Mouse (Mus musculus) splenic B cell, adult 2 months (primary cell): ENCODE data around the gene Prkcz.
A peak's percentile ranks its signal among the peaks of the same experiment; 100 is the strongest.

Experiments used
- DNase-seq: peaks from one replicate; pipeline ENCODE4 v3.0.0-alpha.2; 2011; ENCODE audit warnings: low read depth, low spot score
- H3K27me3 ChIP-seq: 2 replicates; pipeline ENCODE4 v1.6.1; 2012; ENCODE audit warnings: mild to moderate bottlenecking, low read length, moderate library complexity, mixed read lengths; ENCODE audit not compliant: control insufficient read depth, poor library complexity, insufficient read depth, severe bottlenecking
- H3K36me3 ChIP-seq: 2 replicates; pipeline ENCODE4 v1.6.1; 2012; ENCODE audit warnings: mild to moderate bottlenecking, low read length, moderate library complexity, mixed read lengths; ENCODE audit not compliant: control insufficient read depth, poor library complexity, insufficient read depth, severe bottlenecking

The Prkcz gene

DNA sequence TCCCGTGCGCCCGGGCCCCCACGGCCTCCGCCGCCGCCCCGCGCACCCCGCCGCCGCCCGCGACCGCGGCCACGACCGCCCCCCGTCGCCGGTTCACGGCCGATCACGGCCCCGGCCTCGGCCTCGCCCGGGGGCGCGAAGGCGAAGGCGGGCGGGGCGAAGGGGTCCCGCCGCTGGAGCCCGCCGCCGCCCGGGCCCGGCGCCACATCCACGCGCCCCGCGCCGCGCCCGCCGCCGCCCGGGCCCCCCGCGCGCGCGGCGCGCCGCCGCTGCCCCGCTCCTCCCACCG lies 138.7 kb downstream of the Prkcz start, which contains the start of gene Ski:
Gene Ski (minus strand): TSS at position 41 of the 289 bp plus-strand sequence.
- DNase-seq: no peak
- H3K27me3 ChIP-seq: no peaks in the 10 kb centered on the region
- no peaks in the 10 kb centered on the region; the same call in 1 of the 2 replicates for H3K36me3 ChIP-seq

- no peaks in the 10 kb centered on the region for H3K27me3 ChIP-seq
- DNase-seq: peak; percentile 68
- H3K36me3 ChIP-seq: no peaks in the 10 kb centered on the region; the same call in 1 of the 2 replicates
These were observed 139.3 kb downstream of the Prkcz start for GRCm38 (mm10) chr4:155221599-155222551.

DNA sequence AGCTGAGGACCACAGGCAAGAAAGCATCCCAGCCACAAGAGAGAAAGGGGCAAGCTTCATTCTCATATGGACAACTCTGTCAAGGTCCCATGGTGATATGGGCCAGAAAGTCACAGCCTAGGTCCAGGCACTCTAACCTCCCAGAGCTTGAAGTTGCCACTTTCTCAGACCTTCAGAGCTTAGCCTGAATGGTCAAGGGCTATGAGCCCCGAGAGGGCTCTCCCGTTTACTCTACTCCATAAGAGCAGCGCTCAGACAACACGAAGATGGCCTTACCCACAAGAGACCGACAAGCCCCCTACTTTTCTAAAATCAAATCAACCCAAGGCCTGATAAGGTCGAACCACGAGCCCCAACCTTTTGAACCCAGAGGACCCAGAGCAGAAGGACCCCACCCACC lies 140.1 kb downstream of the Prkcz start:
- no peak for DNase-seq
- Histone ChIP-seq H3K27me3 (no peaks in the 10 kb centered on the region), H3K36me3 (no peaks in the 10 kb centered on the region; the same call in 1 of the 2 replicates)

DNA sequence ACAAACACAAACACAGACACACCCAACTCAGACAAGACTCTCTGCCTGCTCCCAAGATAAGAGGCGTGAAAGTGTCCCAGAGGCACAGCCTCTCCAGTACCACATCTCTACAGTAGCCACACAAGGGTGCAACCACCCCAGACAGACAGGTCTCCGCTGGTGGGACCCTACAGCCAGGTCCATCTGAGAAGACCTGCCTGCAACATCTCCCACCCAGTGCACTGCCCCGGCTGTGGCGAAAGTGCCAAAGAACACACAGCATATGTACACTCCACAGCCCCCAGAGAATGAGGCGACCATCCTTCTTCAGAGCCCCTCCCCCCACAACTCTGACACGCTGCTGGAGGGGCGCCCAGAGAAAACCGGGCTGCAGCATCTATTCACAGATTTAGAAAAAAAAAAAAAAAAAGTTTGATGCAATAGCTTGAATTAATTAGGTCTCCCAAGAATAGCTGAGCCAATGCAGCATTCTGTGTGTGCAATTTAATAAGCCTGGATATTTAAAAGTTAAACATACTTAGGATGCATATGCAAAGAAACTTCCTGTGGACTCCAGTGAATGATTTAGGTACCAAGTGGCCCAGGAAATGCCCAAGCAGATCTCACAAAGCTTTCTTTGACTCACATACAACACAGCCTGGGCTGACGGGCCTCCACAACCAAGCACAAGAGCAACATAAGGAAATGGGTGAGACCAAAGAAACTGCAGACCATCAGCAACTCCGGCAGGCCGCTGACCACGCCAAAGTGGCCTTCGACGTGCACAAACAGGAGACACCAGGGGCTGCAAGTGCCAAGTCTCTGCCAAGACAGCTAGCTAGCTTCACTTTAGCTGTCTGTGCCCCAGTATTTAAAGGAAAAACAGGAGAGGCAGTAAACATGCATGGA lies 140.7 kb downstream of the Prkcz start:
- H3K27me3 ChIP-seq: no peaks in the 10 kb centered on the region
- no peak for DNase-seq
- H3K36me3 ChIP-seq: no peaks in the 10 kb centered on the region; the same call in 1 of the 2 replicates

- no peaks in the 10 kb centered on the region; the same call in 1 of the 2 replicates for H3K36me3 ChIP-seq
- H3K27me3 ChIP-seq: no peaks in the 10 kb centered on the region
- peak; percentile 38 for DNase-seq
These were observed 141.6 kb downstream of the Prkcz start for GRCm38 (mm10) chr4:155219271-155220212.

GRCm38 (mm10) chr4:155218104-155218732 lies 142.9 kb downstream of the Prkcz start:
- DNase-seq: no peak

GRCm38 (mm10) chr4:155217241-155218103 lies 143.7 kb downstream of the Prkcz start:
- no peaks in the 10 kb centered on the region for H3K27me3 ChIP-seq
- peak; percentile 54 for DNase-seq
- no peaks in the 10 kb centered on the region; the same call in 1 of the 2 replicates for H3K36me3 ChIP-seq

More at GRCm38 (mm10) chr4:155218104-155218732, 142.9 kb downstream of the Prkcz start:
- H3K36me3 ChIP-seq: no peaks in the 10 kb centered on the region; the same call in 1 of the 2 replicates
- H3K27me3 ChIP-seq: no peaks in the 10 kb centered on the region

GRCm38 (mm10) chr4:155215773-155216630 lies 145.2 kb downstream of the Prkcz start:
- DNase-seq: no peak
- no peaks in the 10 kb centered on the region for H3K27me3 ChIP-seq
- no peaks in the 10 kb centered on the region; the same call in 1 of the 2 replicates for H3K36me3 ChIP-seq

GRCm38 (mm10) chr4:155215203-155215602 lies 146.0 kb downstream of the Prkcz start:
- no peaks in the 10 kb centered on the region; the same call in 1 of the 2 replicates for H3K36me3 ChIP-seq
- H3K27me3 ChIP-seq: no peaks in the 10 kb centered on the region
- no peak for DNase-seq

GRCm38 (mm10) chr4:155214793-155215192 lies 146.4 kb downstream of the Prkcz start:
- no peaks in the 10 kb centered on the region; the same call in 1 of the 2 replicates for H3K36me3 ChIP-seq
- H3K27me3 ChIP-seq: no peaks in the 10 kb centered on the region
- no peak for DNase-seq

- DNase-seq: no peak
- Histone ChIP-seq H3K27me3 (no peaks in the 10 kb centered on the region), H3K36me3 (no peaks in the 10 kb centered on the region; the same call in 1 of the 2 replicates)
These were observed 147.0 kb downstream of the Prkcz start for GRCm38 (mm10) chr4:155214188-155214587.

GRCm38 (mm10) chr4:155213752-155214054 lies 147.5 kb downstream of the Prkcz start:
- H3K27me3 ChIP-seq: no peaks in the 10 kb centered on the region
- no peak for DNase-seq

More at GRCm38 (mm10) chr4:155213752-155214054, 147.5 kb downstream of the Prkcz start:
- no peaks in the 10 kb centered on the region; the same call in 1 of the 2 replicates for H3K36me3 ChIP-seq
